ENCODE assay signal across 8 mouse cellular contexts in the genomic region with DNA sequence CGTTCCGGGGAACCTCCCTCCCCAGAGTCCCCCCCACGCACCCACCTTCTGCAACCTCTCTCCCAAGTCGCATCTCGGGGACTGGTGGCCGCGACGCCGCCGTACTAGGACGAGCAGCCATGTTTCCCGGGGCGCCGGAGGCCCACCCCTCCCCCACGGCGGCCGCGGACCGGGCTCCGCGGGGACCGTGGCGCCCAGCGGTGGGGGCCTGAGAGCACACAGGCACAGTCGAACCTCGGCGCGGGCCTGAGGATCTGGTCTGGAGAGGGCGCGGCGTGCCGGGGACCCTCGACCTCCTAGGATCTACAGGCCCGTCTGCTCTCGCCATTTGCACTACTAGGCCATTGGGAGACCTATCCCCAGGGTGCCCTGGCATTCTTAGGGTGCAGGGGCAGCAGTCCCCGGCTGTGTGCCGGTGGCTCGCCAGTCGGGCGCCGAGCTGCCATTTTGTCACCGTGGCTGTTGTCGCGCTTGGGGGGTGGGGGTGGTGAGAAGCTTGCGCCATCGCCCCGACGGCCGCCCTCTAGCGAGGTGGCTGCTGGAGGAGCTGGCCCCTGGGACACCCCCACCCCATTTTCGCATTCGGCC. TPM values are rescaled to one million over a fixed set of nuclear protein-coding genes. Genes with fewer than 3 reads are reported as not detected.
A peak's percentile ranks its signal among the peaks of the same experiment; 100 is the strongest.
DNase-seq lines count a peak whose midpoint lies in the region; ATAC-seq and TF ChIP-seq lines count a peak whose summit lies in the region.

No protein-coding gene starts in this region.

- TF ChIP-seq EP300 in lung, postnatal 0 days (IDR thresholded peaks at IDR 0.05) = no peak

- TF ChIP-seq POLR2A in bone marrow, adult 2 months (IDR thresholded peaks at IDR 0.05; ENCODE audit: borderline replicate concordance, control insufficient read depth, low read depth, low read length) = peak; percentile 50; the same call in 1 of the 2 replicates

- no peak for TF ChIP-seq CTCF in E14TG2a.4 (conservative IDR thresholded peaks at IDR 0.05; ENCODE audit: low read length)
- no peak for TF ChIP-seq CTCF in bone marrow, adult 2 months (IDR thresholded peaks at IDR 0.05; ENCODE audit: control insufficient read depth, insufficient read depth, low read length)
- peak; percentile 35 for TF ChIP-seq CTCF in lung, postnatal 0 days (IDR thresholded peaks at IDR 0.05)

- peak; percentile 73 for DNase-seq in hindbrain, embryonic 10.5 days (ENCODE audit: low spot score)
- DNase-seq in layer of hippocampus, postnatal 10 days (ENCODE audit: low spot score in 2 of 2) = peak; percentile 70 to 79
- DNase-seq in lung, postnatal 0 days (ENCODE audit: low spot score) = peak; percentile 65
- peak; percentile 83 for DNase-seq in retina, postnatal 1 day
- peak; percentile 74 to 80 for DNase-seq in thymus, postnatal 36 days

- under 1% methylated on average over 52 of the region's 52 CpGs for WGBS in bone marrow, adult 2 months
- under 1% methylated on average over 52 of the region's 52 CpGs for WGBS in forebrain, embryonic 16.5 days
- WGBS in hindbrain, embryonic 10.5 days = under 1% methylated on average over 52 of the region's 52 CpGs
- WGBS in lung, postnatal 0 days = under 1% methylated on average over 43 of the region's 52 CpGs

- peak overlapping the region; percentile 91 for H3K27ac ChIP-seq in bone marrow, adult 2 months (ENCODE audit: control insufficient read depth, insufficient read depth, low read depth, low read length, poor library complexity)
- H3K27ac ChIP-seq in forebrain, embryonic 16.5 days (ENCODE audit: low read length) = peak overlapping the region; percentile 95
- peak overlapping the region; percentile 99 for H3K27ac ChIP-seq in hindbrain, embryonic 10.5 days
- H3K27ac ChIP-seq in lung, postnatal 0 days (ENCODE audit: low read length) = peak overlapping the region; percentile 100

- no peaks in the 10 kb centered on the region for H3K9me3 ChIP-seq in E14TG2a.4 (ENCODE audit: low read length)
- H3K9me3 ChIP-seq in forebrain, embryonic 16.5 days (ENCODE audit: control insufficient read depth, low read length) = no peaks in the 10 kb centered on the region
- no peaks in the 10 kb centered on the region for H3K9me3 ChIP-seq in hindbrain, embryonic 10.5 days
- no peaks in the 10 kb centered on the region for H3K9me3 ChIP-seq in lung, postnatal 0 days (ENCODE audit: low read length)

- no peak for ATAC-seq in forebrain, embryonic 16.5 days
- peak; percentile 34 for ATAC-seq in lung, postnatal 0 days

- H3K4me3 ChIP-seq in E14TG2a.4 (replicated peaks; ENCODE audit: low read length) = peak overlapping the region; percentile 88
- H3K4me3 ChIP-seq in bone marrow, adult 2 months (replicated peaks; ENCODE audit: control insufficient read depth, low read depth, low read length) = peak overlapping the region; percentile 98
- peak overlapping the region; percentile 95 for H3K4me3 ChIP-seq in forebrain, embryonic 16.5 days (replicated peaks; ENCODE audit: low read length)
- peak overlapping the region; percentile 73 for H3K4me3 ChIP-seq in hindbrain, embryonic 10.5 days
- peak overlapping the region; percentile 90 for H3K4me3 ChIP-seq in lung, postnatal 0 days (ENCODE audit: low read depth, low read length)

- H3K9ac ChIP-seq in forebrain, embryonic 16.5 days (replicated peaks; ENCODE audit: low read depth, low read length) = peak overlapping the region; percentile 81
- peak overlapping the region; percentile 98 for H3K9ac ChIP-seq in lung, postnatal 0 days (replicated peaks; ENCODE audit: low read depth)

- H3K27me3 ChIP-seq in E14TG2a.4 (ENCODE audit: insufficient read depth, low read length) = peaks cover 3% of the 10 kb centered on the region
- no peaks in the 10 kb centered on the region for H3K27me3 ChIP-seq in forebrain, embryonic 16.5 days (replicated peaks; ENCODE audit: control insufficient read depth, insufficient read depth, low read length)
- no peaks in the 10 kb centered on the region for H3K27me3 ChIP-seq in hindbrain, embryonic 10.5 days (ENCODE audit: insufficient read depth, poor library complexity, severe bottlenecking)
- H3K27me3 ChIP-seq in lung, postnatal 0 days (replicated peaks; ENCODE audit: insufficient read depth, low read length) = no peaks in the 10 kb centered on the region

- peaks cover 26% of the 10 kb centered on the region for H3K36me3 ChIP-seq in E14TG2a.4 (ENCODE audit: insufficient read depth, low read length)
- no peaks in the 10 kb centered on the region for H3K36me3 ChIP-seq in forebrain, embryonic 16.5 days (ENCODE audit: control insufficient read depth, insufficient read depth)
- peaks cover 13% of the 10 kb centered on the region for H3K36me3 ChIP-seq in hindbrain, embryonic 10.5 days
- H3K36me3 ChIP-seq in lung, postnatal 0 days (ENCODE audit: insufficient read depth, low read length) = no peaks in the 10 kb centered on the region

- H3K4me2 ChIP-seq in forebrain, embryonic 16.5 days (ENCODE audit: low read length) = peak overlapping the region; percentile 72
- peak overlapping the region; percentile 80 for H3K4me2 ChIP-seq in lung, postnatal 0 days (replicated peaks; ENCODE audit: low read depth, low read length)

- peaks cover 48% of the 10 kb centered on the region for H3K4me1 ChIP-seq in E14TG2a.4 (replicated peaks; ENCODE audit: low read depth, low read length)
- H3K4me1 ChIP-seq in bone marrow, adult 2 months (ENCODE audit: control insufficient read depth, insufficient read depth, low read length) = no peaks in the 10 kb centered on the region; the same call in 1 of the 2 replicates
- peaks cover 37% of the 10 kb centered on the region for H3K4me1 ChIP-seq in forebrain, embryonic 16.5 days (replicated peaks; ENCODE audit: control insufficient read depth, insufficient read depth, low read length)
- H3K4me1 ChIP-seq in hindbrain, embryonic 10.5 days (replicated peaks) = peaks cover 57% of the 10 kb centered on the region
- peaks cover 17% of the 10 kb centered on the region; the same call in 1 of the 2 replicates for H3K4me1 ChIP-seq in lung, postnatal 0 days (ENCODE audit: insufficient read depth, low read depth, low read length)

RNA-seq across cellular contexts. Expression of a gene that starts 2.9 kb away (rescaled TPM):
- 781 and 1,032 TPM in 2 replicates for polyA plus RNA-seq in bone marrow, adult 2 months (2011; ENCODE audit: insufficient read depth, insufficient read length, low replicate concordance, missing spikeins)
- polyA plus RNA-seq in forebrain, embryonic 16.5 days (2015; fragmentation: Nextera tagmentation; extraction: Ambion mirVana) = 166 and 186 TPM in 2 replicates
- 211 and 251 TPM in 2 replicates for polyA plus RNA-seq in hindbrain, embryonic 10.5 days (2016; fragmentation: Nextera tagmentation; extraction: Ambion mirVana)
- total RNA-seq in layer of hippocampus, postnatal 10 days (2021) = 100 to 1,000 TPM; 224 to 231 TPM
- 101 and 141 TPM in 2 replicates for polyA plus RNA-seq in lung, postnatal 0 days (2015; fragmentation: Nextera tagmentation; extraction: Ambion mirVana)
